Mouse (Mus musculus) embryonic facial prominence, embryonic 14.5 days (tissue): ENCODE measurements around the gene Olfr1349. TPM values are rescaled to one million over a fixed set of nuclear protein-coding genes. Genes with fewer than 3 reads are reported as not detected.

ENCODE experiments used
- ATAC-seq: fragments of 200-750 bp; cut with Nextera tagmentation; 2 replicates; pipeline ENCODE4 v1.8.0; 2017; ENCODE audit warnings: low read depth, moderate number of reproducible peaks, moderate TSS enrichment
- DNase-seq: peaks from one replicate; pipeline ENCODE4 v3.0.0-alpha.2; 2015; ENCODE audit warnings: low spot score
- H3K27ac ChIP-seq: fragments of 300-500 bp; sonication (generic); replicated peaks from 2 replicates; pipeline ENCODE4 v1.5.1; 2014; ENCODE audit warnings: low read depth, mild to moderate bottlenecking, low read length, moderate library complexity
- H3K27me3 ChIP-seq: fragments of 300-500 bp; sonication (generic); replicated peaks from 2 replicates; pipeline ENCODE4 v1.6.1; 2014; ENCODE audit warnings: low read length; ENCODE audit not compliant: control insufficient read depth, insufficient read depth
- H3K36me3 ChIP-seq: fragments of 300-500 bp; sonication (generic); 2 replicates; pipeline ENCODE4 v1.6.1; 2014; ENCODE audit warnings: low read length, mixed read lengths; ENCODE audit not compliant: control insufficient read depth, insufficient read depth
- H3K4me1 ChIP-seq: fragments of 300-500 bp; sonication (generic); 2 replicates; pipeline ENCODE4 v1.6.1; 2014; ENCODE audit warnings: antibody characterized with exemption, low read length; ENCODE audit not compliant: control insufficient read depth, insufficient read depth
- H3K4me2 ChIP-seq: fragments of 300-500 bp; sonication (generic); 2 replicates; pipeline ENCODE4 v1.6.1; 2014; ENCODE audit warnings: low read depth, mild to moderate bottlenecking, low read length, moderate library complexity, mixed read lengths
- H3K4me3 ChIP-seq: fragments of 300-500 bp; sonication (generic); 2 replicates; pipeline ENCODE4 v1.5.1; 2014; ENCODE audit warnings: low read depth, mild to moderate bottlenecking, low read length
- H3K9ac ChIP-seq: fragments of 300-500 bp; sonication (generic); 2 replicates; pipeline ENCODE4 v1.6.1; 2014; ENCODE audit warnings: low read depth, mild to moderate bottlenecking, low read length, moderate library complexity, mixed read lengths
- H3K9me3 ChIP-seq: fragments of 300-500 bp; sonication (generic); 2 replicates; pipeline ENCODE4 v1.6.1; 2016; ENCODE audit warnings: low read length; ENCODE audit not compliant: control insufficient read depth
- polyA plus RNA-seq: library from polyadenylated mRNA; unstranded; fragments of >200 nt; fragmentation: Nextera tagmentation; extraction: Ambion mirVana; gene quantifications from 2 replicates; pipeline ENCODE4 v1.2.1, GENCODE M21; 2014

Olfr1349 gene
- polyA plus RNA-seq, 1 experiment from 2014 or later: not detected

- no peaks in the 10 kb centered on the region for H3K36me3 ChIP-seq
- no peaks in the 10 kb centered on the region for H3K27me3 ChIP-seq
- no peaks in the 10 kb centered on the region for H3K9me3 ChIP-seq
- no peak for DNase-seq
- H3K27ac ChIP-seq: no peak within 1 kb of the TSS
- ATAC-seq: no peak
- H3K4me2 ChIP-seq: no peak within 1 kb of the TSS
- H3K4me3 ChIP-seq: no peak within 1 kb of the TSS
- H3K4me1 ChIP-seq: no peaks in the 10 kb centered on the region
- H3K9ac ChIP-seq: no peak within 1 kb of the TSS
Measured at GRCm38 (mm10) chr7:6466951-6467350, 55.8 kb downstream of the Olfr1349 start, which contains the start of gene Olfr1346. Olfr1346 (plus strand) TSS chr7:6467101.

Other genes with a start within 250 kb of the Olfr1349 start
- 10.4 and 11.9 TPM in 2 replicates for gene Zfp667, start 236.4 kb downstream of the Olfr1349 start, polyA plus RNA-seq
- 6.2 and 6.5 TPM in 2 replicates for gene Zfp583, start 191.7 kb downstream of the Olfr1349 start, polyA plus RNA-seq
- gene Gm3854, start 179.2 kb downstream of the Olfr1349 start, polyA plus RNA-seq: 1.3 and 1.4 TPM in 2 replicates
- 2.9 and 3.2 TPM in 2 replicates for gene Zfp78, start 159.7 kb downstream of the Olfr1349 start, polyA plus RNA-seq
- gene Zfp28, start 139.7 kb downstream of the Olfr1349 start, polyA plus RNA-seq: 8.5 and 8.9 TPM in 2 replicates
- gene Smim17, start 124.2 kb downstream of the Olfr1349 start, polyA plus RNA-seq: 0.12 and 0.18 TPM in 2 replicates
- not detected in 2 replicates for gene Gm20715, start 112.7 kb downstream of the Olfr1349 start, polyA plus RNA-seq
- not detected in 2 replicates for gene Olfr1344, start 84.3 kb downstream of the Olfr1349 start, polyA plus RNA-seq
- gene Olfr1336, start 66.8 kb downstream of the Olfr1349 start, polyA plus RNA-seq: 0.06 TPM in 1 of 2 replicates, not detected in the other
- gene Olfr1346, start 55.8 kb downstream of the Olfr1349 start, polyA plus RNA-seq: not detected in 2 replicates
- gene Olfr5, start 36.0 kb downstream of the Olfr1349 start, polyA plus RNA-seq: not detected in 2 replicates
- gene Olfr1347, start 23.2 kb downstream of the Olfr1349 start, polyA plus RNA-seq: not detected in 2 replicates
- not detected in 2 replicates for gene Olfr1348, start 14.2 kb downstream of the Olfr1349 start, polyA plus RNA-seq
- gene Olfr1350, start 41.9 kb upstream of the Olfr1349 start, polyA plus RNA-seq: 0.18 TPM in 1 of 2 replicates, not detected in the other
- 24.4 and 34.6 TPM in 2 replicates for gene Zim1, start 173.5 kb upstream of the Olfr1349 start, polyA plus RNA-seq
- 356 and 388 TPM in 2 replicates for gene Peg3, start 207.5 kb upstream of the Olfr1349 start, polyA plus RNA-seq
- gene Usp29, start 207.6 kb upstream of the Olfr1349 start, polyA plus RNA-seq: 12.2 and 12.7 TPM in 2 replicates